Mouse (Mus musculus): ENCODE data around the gene Jmy.

The Jmy gene

DNA sequence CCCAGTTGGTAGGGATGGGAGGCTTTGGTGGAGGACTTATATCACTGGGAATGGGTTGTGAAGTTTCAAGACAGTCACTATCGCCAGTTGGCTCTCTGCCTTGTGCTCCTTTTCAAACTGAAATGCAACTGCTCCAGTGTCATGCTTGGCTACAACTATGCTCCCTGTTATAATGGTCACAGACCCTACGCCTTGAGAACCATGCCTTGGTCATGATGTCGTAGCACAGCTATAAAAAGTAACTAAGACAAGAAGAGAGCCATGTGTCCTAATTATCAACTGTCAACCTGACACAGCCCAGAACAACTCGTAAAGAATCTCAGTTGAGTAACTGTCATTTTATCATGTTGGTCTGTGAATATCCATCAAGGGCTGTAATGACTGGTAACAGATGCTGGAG is 41.0 kb downstream of the Jmy start:
- no peak for DNase-seq

- no peak for DNase-seq
These were observed 46.3 kb downstream of the Jmy start for GRCm38 (mm10) chr13:93453275-93453674.

GRCm38 (mm10) chr13:93440167-93440566 is 59.4 kb downstream of the Jmy start:
- no peak for DNase-seq

DNA sequence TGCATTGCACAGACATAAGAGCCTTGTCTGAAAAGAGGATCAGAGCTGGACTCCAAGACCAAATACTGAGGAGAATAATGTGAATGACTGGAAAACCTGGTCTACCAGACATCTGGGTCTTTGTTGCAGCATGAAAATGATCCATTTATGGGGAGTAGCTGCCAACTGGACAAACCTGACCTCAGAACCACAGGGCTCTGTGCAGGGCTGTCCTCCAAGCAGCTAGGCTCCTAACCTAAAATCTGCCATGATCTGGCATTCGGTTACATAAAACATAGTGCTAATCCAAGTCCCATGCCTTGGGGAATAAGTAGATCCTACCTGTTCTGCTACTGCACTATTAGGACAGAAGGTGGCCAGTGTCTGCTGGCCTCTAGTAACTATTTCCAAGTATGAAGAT is 70.4 kb downstream of the Jmy start:
- no peak for DNase-seq

- no peak for DNase-seq
These were observed 71.4 kb downstream of the Jmy start for GRCm38 (mm10) chr13:93427920-93428876.

DNA sequence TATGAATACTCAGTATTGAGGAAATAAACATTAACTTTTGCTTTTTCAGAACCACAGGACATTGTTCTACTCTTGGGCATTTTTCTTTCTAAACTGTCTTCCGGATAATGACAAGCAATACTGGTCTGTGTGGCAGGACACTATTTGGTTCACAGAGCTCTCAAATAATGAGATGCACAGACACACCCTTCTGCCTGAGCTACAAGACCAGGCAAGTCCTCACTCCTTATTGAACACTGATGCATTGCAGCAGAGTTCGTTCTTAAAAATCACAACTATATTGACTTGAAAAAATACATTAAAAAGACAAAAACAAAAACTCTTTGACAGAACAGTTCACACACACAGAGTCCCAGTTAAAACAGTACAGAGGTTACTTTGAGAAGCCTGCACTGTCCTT is 76.4 kb downstream of the Jmy start:
- no peak for DNase-seq

GRCm38 (mm10) chr13:93419779-93420178 is 79.8 kb downstream of the Jmy start:
- DNase-seq = no peak

GRCm38 (mm10) chr13:93418292-93418691 is 81.3 kb downstream of the Jmy start:
- no peak for DNase-seq

DNA sequence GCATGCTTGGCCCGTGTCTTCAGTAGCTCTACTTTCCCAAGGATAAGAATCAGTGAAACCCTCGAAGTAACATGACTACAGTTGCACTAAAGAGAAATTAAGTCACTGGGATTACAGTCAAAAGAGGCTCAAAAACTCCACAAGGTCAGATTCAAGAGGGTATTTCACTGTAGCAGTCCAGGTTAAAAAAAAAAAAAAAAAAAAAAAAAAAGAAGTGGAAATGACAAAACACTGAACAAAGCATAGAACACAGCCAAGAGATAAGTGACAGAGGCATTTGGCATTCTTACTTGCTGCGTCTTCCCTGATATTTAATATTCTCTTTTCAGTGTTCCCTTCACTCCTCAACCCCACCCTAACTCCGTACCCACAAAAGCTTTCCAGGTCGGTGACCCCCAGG is 84.6 kb downstream of the Jmy start:
- no peak for DNase-seq

GRCm38 (mm10) chr13:93410343-93410742 is 89.3 kb downstream of the Jmy start:
- DNase-seq = no peak

- no peak for DNase-seq
These were observed 92.8 kb downstream of the Jmy start for GRCm38 (mm10) chr13:93406855-93407254.

- no peak for DNase-seq
These were observed 97.7 kb downstream of the Jmy start for GRCm38 (mm10) chr13:93401947-93402346.

DNA sequence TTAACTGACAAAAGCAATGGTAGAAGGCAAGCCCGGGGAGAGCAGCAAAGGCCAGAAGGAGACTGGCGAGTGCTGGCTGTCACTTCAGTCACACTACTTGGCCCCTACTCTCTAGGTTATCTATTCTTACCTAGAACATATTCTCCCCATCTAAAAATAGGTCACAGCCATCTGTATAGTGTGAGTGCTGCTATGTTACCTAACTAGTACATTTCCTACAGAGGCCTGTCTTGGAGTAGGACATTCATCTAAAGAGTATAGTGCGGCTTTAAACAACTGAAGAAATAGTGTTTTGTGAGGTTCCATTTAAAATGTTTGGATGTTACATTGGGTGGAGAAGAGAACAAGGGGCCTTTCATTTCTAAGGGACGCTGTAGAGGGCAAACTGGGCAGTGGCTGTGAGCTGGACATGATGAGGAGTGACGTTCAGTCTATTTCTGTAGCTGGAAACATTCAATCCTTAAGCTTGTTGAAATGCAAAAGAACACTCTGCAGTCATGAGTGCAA is 99.8 kb downstream of the Jmy start:
- DNase-seq = no peak

DNA sequence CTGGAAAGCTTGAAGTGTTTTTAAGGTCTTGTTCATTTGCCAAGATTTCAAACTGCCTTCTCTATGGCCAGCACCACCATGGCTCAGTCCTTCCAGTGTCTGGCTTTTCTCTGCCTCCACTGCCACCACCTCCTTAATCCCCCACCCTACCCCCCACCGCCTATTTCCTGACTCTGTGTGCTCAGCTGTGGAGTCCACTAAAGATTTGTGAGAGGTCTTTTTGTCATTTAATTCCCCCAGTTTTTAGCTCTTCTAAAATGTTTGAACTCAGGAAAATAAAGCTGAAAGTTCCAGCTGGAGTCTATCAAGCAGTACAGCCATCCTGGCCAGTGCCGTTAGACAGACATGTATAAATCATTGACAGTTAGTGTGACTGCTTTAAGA is 110.4 kb downstream of the Jmy start:
- DNase-seq = no peak

DNA sequence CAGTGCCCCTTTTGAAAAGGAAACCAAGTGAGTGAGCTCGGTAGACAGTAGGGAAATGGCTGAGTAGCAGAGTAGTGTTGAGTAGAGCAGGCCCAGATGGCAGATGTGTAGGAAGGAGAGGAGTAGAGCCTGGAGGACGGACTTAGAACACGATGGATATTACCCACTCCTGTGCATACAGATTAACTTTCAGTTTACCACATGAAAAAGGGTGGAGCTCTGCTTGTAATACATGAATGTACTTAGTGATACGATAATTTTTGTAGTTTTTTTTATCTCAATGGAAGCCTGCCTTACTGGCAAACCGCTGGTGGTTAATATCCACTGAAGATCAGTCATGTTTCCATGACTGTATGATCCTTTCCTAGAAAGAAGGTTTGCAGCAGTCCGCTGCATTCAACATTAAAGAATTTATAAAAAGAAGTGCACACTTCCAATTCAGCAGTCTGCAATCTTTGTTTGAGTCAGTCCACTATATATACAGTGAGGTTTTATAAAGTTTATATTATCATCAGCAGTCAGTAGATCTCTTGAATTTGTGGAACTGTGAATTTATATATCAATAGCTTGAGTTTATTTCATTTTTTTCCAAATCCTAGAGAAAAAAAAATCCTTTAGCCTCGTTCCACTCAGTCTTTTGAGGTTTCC is 110.9 kb downstream of the Jmy start:
- DNase-seq = no peak

DNA sequence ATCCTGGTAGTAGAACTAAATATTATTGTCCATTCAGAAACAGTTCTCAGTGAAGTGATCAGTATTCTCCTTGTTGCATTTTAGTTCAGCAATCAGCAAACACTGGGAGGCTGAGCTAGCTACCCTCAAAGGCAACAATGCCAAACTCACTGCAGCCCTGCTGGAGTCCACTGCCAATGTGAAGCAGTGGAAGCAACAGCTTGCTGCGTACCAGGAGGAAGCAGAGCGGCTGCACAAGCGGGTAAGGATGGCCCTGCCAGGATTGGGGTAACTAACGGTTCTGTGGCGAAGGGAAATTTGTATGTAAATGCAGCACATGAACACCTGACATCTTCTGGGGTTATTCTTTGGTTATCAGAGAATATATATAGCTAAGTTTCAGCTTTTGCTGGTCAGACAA is 112.2 kb downstream of the Jmy start:
- DNase-seq = no peak

GRCm38 (mm10) chr13:93385147-93385546 is 114.5 kb downstream of the Jmy start:
- no peak for DNase-seq

DNA sequence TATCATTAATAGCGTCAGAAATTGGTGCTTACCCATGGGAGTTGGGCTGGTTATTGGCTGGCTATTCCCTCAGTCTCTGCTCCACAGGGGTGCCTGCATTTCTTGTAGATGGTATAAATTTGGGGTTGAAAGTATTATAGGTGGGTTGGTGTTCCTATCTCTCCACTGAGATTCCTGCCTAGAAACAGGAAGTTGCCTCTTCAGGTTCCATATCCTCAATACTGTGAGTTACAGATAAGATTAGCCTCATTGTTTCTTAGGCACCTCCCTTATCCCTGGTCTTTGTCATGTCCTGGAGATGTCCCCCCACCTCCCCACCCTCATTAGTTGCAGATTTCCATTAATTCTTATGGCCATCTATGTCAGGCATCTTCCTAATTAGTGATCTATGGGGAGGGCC is 115.1 kb downstream of the Jmy start:
- DNase-seq = peak; percentile 46

- DNase-seq = no peak
These were observed 116.0 kb downstream of the Jmy start for GRCm38 (mm10) chr13:93383620-93384019.

DNA sequence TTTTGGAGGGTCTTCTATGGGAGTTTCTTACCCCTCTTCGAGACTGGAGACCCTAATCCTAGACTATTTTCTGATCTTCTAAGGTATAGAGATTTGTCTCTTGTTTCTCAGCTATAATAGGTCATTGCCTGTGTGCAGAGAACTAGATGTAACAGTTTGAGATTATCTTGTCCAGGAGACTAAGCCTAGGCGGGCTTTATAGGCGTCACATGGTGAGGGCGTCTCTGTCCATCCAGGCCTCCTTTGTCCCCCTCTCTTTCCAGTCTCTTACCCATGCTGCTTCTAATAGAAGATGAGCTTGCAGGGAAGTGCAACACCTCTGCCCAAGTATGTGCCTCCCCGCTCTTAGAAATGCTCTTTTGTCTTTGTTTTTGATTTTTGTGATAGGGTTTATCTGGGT is 116.5 kb downstream of the Jmy start:
- no peak for DNase-seq

GRCm38 (mm10) chr13:93381301-93381700 is 118.3 kb downstream of the Jmy start:
- DNase-seq = no peak

GRCm38 (mm10) chr13:93380399-93381063 is 119.1 kb downstream of the Jmy start:
- DNase-seq = no peak
